Mouse (Mus musculus): ENCODE data around the gene Ift52.

The Ift52 gene

DNA sequence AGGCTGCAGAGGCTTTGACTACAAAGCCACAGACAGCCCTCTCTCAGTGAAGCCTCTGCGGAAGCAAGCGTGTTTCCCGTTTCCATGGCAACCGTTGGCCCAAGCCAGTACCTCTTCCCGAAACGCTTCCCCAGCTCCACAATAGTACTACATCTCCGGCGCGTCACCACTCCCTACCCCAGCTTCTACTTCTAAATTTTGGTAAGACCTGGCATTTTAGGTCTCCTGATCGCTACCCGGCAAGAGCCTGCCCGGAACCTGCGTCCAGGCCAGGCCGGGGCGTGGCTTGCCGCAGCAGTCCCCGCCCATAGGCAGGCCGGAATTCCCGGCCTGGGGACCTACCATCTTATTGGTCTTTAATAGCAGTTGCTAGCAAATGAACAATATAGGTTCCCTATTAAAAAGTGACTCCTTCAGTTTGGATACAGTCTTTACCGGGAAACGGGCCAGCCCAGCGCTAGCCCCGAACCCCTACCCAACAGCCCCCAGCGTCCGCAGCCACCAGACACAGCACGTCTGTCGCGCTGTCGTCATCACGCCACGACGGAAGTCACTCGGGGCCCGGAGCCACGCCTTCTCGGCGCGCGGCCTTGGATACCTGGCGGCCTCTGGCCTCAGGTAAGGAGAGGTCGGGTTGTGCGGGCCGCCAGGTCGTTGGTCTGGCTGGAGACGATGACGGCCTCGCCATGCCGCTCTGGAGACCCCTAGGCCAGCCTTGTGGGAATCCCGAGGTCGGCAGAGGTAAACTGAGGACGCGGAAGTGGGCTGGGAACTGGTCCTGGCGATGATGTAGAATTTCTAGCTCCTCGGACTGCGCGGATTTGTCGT lies at the start of gene Ift52:
Gene Ift52 (plus strand): TSS at position 439 of the 828 bp plus-strand sequence.
- CTCF ChIA-PET = no interaction called here

DNA sequence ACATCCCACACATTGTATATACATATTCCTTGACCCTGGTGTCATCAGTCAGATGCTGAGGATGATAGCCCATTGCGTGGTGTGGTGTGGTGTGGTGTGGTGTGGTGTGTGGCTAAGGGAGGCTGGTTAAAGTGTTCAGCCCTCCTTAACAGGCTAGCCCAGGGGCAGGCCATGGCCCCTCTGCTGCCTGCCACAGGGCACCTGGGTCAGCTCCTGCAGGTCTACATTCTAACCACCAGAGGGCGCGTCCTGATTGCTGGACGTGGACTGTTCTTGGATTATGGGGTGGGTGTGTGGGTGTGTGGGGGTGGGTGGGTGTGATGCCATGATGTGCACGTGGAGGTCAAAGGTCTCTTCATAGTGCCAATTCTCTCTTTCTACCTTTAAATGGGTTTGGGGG lies 48.8 kb upstream of the Ift52 start:
- CTCF ChIA-PET = interaction anchor here (0.7 kb wide), 2 partner anchors 23 to 69 kb away, joined by 5 to 16 read pairs; no protein-coding TSS in a partner anchor

DNA sequence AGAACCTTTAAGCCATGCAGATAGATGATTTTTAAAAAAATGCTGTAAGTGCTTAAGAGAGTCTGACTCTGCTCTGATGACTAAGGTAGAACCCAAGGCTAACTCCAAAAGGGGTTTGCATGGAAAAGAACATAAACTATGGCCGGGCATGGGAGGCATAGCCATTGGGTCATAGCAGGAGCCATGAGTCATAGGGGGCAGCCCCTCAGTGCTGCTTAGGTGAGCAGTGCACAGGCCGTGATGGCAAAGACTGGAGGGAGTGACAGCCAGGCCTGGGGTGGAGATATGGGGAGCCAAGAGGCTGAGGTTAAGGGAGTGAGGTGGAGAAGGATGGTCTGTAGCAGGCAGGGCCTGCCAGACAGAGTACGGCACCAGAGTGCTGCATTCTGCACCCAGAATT lies 48.1 kb upstream of the Ift52 start:
- CTCF ChIA-PET = no interaction called here

DNA sequence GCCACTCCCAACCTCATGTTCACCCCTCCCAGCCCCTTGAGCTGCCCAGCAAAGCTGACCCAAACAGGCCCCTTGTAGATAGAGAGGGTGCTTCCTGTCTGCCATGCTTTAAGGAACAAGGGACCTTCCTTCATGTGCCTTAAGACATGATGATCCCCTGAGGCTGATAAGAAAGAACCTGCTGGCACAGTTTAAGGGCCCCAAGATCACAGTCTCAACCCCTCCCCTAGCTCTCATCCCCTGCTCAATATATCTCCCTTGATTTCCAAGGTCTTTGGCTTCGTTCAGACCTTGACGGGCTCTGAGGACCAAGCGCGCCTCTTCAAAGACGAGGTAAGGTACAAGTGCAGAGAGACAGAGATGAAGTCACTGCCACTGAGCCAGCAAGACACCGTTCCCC lies 46.3 kb upstream of the Ift52 start:
- CTCF ChIA-PET = no interaction called here

DNA sequence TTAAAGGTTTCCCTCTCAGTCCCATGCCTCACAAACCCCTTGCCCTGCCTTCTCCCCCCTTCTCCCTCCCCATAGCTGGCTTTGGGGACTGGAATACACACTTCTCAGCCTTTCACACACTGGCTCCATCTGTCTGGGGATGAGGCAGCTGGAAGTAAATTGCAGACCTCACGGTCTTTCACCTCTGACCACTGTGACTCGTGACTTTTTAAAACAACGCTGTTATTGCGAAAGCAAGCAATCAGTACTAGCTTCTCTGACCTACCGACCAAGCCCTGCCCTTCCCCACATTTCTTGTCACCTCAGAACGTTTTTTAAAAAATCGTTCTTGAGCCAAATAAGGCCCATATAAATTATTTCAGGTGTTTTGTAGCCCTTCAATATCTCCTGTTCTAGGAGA lies 44.4 kb upstream of the Ift52 start:
- CTCF ChIA-PET = interaction anchor here (0.6 kb wide), 1 partner anchor 175 kb away, joined by 5 read pairs; no protein-coding TSS in a partner anchor

DNA sequence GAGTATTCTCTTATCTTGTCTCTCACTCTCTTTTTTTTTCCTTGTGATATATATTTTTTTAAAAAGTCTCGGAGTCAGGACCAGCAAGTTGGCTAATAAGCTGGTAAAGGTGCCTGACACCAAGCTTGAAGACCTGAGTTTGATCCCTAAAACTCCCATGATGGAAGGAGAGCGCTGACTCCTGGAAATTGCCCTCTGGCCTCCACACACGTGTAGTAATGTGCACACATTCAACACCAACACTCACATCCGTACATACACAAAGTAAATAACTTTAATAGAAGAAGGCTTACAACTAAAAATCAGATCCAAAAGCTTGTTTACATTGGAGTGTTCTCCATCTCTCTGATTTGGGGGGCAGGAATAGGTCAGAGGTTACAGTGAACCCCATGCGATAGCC lies 43.9 kb upstream of the Ift52 start:
- CTCF ChIA-PET = interaction anchor here (0.6 kb wide), 1 partner anchor 174 kb away, joined by 5 read pairs; no protein-coding TSS in a partner anchor

DNA sequence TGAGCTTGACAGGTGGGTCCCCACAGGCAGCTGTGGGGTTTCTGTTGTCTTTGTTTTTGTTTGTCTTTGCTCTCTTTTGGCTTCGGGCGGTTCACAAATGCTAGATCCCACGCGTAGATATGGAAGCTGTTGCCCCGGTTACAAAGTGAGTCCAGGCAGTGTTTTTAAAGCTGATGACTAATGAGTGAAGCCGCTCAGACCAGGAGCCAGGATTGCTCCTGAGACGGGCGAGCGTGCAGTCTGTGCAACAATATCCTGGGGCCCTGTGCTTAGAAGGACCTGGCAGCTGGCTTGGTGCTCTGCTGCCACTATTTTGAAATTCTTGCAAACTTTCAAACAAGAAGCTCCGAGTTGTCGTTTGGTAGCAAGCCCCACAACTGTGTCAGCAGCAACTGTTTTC lies 43.5 kb upstream of the Ift52 start:
- CTCF ChIA-PET = no interaction called here

DNA sequence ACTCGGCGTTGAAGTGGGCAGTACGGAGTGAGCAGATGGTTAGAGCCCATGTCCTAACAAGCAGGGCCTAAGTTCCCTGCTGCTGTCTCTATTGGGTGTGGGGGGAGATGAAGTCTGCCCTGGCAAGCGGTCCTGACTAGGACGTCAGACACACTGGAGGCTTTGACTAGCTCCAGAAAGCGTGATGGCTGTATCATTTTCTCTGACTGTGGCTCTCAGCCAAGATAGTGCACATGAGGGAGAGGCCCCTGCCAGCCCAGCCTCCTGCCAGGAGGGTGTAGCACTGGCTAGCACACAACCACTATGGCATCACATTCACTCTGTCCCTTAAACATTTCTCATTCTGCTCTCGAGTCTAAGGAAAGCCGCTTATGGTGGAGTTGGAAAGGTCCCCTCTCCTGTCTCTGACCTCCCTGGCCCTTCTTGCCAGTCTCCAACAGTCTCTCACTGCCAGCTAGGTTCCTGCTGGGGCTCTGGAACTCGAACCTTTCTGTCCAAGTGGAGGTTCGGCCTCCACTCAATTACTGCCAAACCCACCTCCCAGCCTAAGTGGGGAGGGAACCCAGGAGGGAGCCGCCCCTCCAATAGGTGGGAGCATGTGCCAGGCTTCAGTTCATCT lies 41.9 kb upstream of the Ift52 start:
- CTCF ChIA-PET = no interaction called here

DNA sequence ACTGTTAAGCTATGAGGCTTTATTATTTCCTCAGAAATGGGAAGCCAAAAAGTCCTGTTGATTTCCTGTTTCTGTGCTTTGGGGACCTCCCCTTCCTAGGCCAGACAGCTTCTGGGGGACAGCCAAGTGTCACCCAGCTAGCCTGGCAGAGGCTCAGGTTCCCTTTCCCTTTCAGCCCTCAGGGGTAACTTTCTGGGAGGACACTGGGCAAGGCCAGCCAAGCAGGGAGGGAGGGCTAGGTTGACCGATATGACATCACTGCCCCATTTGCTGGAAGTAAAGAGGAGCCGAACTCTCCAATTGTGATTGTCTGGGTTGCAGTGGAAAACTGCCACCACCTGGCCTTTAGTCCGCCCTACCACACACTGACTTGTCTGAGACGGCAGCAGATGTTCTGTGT lies 41.2 kb upstream of the Ift52 start:
- CTCF ChIA-PET = no interaction called here

DNA sequence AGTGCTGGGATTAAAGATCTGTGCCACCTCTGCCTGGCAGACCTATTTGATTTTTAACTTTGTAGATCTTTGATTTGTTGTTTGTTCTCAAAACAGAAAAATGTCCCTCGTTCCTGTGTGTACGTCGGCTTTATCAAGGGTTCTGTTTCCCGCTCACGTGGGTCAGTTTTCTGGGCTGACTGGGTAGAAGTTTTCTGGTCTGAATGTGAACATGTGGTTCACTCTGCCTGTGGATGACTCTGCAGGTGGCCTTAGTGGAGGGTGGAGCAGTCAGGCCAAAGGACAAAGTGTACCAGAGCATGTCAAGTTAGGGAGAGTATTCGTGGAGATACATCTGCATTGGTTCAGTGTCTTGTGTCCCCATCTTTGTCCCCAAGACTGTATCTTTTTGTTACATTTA lies 32.8 kb upstream of the Ift52 start:
- CTCF ChIA-PET = no interaction called here

DNA sequence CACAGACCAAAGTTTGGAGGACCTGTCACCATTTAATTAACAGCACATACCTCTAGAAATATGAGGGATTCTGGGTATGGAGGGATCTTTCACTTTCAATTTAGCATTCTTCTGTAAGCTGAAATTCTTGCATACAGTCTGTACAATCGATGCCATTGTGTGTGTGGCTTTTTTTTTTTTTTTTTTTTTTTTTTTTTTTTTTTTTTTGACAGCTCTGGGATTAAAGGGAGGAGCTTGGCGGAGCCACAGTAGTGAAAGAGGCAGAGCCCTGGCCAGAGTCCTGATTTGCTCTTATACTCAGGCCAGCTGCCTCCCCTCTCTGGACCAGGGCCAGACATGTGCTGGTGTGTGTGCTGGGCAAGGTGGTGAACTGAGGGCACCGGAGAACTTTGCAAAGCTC lies 31.2 kb upstream of the Ift52 start:
- CTCF ChIA-PET = no interaction called here

DNA sequence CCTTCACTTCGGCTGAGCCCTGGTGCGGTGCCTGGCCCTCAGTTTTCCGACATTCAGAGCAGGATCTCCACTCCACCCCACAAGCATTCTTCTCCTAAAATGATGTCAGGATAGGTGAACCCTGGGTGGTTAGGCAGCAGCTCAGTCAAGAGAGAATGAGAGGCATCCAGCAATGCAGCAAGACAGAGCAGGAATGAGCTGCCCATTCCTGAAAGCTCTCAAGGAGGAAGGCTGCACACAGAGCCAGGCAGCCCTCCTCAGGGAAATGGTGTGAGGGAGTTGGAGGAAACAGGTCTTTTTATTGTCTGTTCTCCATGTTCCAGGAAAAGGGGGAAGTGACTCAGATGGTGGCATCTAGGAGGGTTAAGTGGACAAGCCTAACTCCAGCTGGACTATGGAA lies 30.4 kb upstream of the Ift52 start:
- CTCF ChIA-PET = interaction anchor here (0.6 kb wide), 1 partner anchor 395 kb away, joined by 5 read pairs; no protein-coding TSS in a partner anchor

DNA sequence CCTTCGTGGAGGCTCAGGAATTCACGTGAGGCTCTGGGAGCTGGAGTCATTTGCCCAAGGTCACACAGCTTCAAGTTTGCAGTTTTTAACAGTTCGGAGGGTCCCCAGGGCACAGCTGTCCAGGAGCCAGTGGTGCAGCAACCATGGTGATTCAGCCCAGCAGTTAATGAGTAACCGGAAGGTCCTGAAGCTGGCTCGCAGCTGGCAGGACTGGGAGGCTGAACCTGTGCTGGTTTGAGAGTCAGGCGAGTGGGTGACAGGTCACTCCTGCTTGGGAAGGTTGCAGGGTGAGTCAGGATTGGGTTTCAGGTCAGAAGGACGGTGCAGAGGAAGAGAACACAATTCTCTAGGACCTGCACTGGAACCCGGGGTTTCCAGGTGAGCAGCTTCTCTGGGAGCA lies 29.9 kb upstream of the Ift52 start, which contains the start of gene Sgk2:
Gene Sgk2 (plus strand): TSS at position 113 of the 400 bp plus-strand sequence.
- CTCF ChIA-PET = interaction anchor here (0.6 kb wide), 1 partner anchor 395 kb away, joined by 5 read pairs; no protein-coding TSS in a partner anchor

DNA sequence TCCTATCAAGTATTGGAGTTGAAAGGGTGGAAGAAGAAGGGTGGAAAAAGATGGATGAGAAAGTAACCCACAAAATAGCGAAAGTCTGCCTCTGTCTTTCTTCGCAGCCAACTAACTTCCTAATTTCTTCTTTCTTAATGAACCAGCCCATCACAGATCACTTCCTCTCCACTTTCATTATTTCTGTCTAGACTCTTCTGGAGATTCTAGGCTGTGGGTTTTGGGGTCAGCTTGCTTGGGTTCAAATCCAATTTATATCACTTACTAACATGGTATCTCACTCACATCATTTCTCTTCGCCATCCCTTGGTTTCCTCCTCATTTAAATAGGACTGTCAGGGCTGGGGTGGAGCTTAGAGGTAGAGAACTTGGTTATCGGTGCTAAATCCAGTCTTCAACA lies 28.9 kb upstream of the Ift52 start:
- CTCF ChIA-PET = no interaction called here

DNA sequence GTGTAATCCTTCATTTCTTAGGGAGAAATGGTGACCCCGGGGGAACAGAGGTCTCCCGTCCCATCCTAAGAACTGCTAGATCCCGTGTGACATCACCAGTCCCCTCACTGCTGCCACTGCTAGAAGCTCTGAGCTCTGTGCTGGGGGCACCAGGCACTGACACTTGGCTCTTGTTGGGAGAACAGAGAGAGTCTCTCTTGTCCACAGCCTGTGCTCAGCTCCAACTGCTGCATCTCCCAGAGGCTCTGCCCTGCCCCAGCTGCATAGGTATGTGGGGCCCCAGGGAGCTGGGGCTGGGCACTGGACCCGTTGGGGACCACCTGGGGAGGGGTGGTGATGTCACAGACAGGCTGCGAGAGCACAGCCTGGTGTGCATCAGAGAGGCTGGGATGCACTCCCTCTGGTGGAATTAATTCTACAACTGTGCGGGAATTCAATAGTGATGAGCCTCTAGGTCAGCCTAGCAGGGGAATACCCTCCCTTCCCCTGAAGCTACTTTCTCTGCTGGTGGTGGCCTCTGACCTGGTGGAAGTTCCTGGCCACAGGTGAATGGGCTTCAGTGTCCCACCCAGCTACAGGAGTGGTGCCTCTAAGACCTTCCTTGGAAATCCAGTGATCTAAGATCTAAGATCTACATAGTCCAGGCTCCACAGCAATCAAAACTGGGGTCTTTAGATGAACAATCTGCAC lies 25.6 kb upstream of the Ift52 start:
- CTCF ChIA-PET = no interaction called here

DNA sequence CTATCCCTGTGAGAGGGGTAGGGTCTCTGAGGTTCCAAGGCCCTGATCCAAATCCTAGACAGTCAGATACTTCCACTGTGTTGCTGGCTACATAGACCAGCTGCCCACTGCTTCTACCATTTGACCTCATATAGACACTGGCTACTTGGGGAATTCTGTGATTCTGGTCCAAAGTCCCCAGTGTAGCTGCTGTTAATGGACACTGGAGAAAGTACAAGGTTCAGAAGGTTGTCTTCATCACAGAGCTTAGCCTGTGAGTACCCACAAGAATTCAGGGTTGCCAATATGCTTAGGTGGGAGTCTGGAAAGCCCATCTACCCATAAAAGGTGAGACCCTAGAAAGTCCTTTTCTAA lies 25.1 kb upstream of the Ift52 start:
- CTCF ChIA-PET = no interaction called here

DNA sequence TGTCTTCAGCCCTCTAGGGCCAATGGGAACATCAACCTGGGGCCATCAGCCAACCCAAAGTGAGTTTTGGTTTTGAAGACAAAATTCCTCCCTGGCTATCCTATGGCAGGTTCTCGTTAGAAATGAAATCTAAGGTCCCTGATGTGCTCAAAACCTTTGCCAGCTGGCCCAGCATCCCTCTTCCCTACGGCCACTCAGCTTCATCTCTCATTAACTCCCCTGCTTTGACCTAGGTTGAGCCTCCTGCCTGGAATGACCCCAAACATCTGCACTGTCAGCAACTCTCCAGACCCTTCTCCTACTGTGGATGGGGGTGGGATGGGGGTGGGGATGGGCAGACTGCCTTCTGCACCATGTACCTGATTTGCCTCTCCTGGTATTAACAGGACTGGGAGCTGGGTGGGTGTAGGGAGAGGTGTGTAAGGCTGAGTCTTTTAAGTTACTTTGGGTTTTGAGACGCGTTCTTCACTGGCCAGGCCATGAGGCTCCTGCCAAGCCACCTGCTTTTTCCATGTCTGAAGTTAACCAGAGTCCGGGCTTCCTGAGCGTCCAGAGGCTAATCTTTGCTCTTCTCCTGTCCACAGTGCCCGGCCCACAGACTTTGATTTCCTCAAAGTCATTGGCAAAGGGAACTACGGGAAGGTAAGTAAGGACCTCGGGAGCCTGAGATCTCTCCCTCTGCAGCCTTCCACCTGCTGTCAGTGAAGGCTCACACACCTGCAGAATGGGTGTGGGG lies 23.1 kb upstream of the Ift52 start:
- CTCF ChIA-PET = no interaction called here

DNA sequence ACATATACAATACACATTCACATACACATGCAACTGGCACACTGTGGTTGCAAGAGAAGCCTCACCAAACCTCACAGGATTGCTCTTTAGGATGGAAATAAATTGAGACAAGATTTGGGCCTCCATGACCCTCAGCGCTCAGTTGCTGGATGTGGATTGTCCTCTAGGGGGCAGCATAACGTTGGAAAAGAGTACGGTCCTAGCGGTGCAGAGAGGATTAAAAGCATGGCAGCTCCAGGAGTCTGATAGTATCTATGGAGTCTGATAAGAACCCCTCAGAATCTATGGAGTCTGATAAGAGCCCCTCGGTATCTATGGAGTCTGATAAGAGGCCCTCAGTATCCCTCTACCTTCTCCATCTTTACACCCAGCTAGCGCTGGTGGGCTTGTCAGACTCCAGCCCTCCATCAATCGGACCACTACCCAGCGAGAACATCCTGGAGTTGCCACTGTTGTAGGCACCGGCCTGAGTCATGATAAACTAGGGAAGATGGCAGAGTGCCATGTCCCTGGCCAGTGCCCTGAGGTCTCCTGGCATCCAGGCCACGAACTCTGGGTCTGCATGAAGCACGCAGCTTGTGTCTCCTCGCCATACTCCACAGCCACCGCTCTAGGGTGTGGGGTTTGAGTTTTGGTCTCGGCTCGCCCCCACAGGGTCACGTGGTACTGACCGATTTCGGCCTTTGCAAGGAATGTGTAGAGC lies 18.5 kb upstream of the Ift52 start:
- CTCF ChIA-PET = no interaction called here

DNA sequence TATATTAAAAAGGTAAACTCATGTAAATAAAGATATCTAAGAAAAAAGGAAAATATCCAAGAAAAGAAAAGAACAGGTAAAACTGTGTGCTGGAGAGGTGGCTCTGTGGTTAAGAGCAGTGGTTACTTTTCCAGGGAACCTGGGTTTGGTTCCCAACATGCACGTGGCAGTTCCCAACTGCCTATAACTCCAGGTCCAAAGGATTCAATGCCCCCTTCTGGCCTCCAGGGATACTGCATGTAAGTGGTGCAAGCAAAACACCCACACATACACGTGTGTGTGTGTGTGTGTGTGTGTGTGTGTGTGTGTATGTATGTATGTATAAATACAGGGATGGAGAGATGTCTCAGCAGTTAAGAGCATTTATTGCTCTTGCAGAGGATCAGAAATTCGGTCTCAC lies 17.4 kb upstream of the Ift52 start:
- CTCF ChIA-PET = no interaction called here

DNA sequence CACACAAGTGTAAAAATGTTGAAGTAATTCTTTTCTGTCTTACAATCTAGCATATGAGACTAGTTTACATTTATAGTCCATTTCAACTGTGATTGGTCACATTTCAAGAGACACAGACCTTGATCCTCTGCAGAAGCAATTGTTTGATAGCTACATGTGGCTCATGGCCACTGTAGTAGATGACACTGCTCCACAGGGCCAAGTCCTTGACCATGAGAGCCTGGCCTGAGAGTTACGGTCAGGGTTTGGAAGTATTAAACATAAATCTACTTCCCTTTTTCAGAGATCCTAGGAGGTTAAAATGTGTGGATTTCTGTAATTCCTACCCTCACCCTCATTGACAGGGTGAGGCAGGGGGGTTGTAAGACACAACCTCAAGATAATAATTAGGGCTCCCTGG lies 16.1 kb upstream of the Ift52 start:
- CTCF ChIA-PET = interaction anchor here (0.7 kb wide), 1 partner anchor 167 kb away, joined by 3 read pairs; no protein-coding TSS in a partner anchor

DNA sequence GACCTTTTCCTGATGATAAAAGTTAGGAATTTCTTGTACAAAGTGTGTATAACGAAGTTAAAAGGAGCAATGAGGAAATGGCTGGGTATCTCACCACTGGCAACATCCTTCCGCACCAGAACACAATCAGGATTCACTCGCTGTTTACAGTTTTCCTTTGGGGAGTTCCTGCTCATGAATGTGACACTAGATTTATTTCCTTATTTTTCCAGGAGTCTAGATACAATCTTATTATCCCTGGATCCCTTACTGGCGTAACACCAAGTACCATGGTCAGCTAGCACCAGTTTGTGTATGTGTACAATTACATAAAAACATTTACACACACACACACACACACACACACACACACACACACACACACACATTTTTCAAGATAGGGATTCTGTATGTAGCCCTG lies 9.9 kb upstream of the Ift52 start:
- CTCF ChIA-PET = no interaction called here
